Mouse (Mus musculus): ENCODE results near the gene Gck. TPM values are rescaled to one million over a fixed set of nuclear protein-coding genes. Genes with fewer than 3 reads are reported as not detected.

Gck gene
- total and polyA plus RNA-seq, 2 experiments from 2014 or later, result 7.7 to 13.2 TPM

DNA sequence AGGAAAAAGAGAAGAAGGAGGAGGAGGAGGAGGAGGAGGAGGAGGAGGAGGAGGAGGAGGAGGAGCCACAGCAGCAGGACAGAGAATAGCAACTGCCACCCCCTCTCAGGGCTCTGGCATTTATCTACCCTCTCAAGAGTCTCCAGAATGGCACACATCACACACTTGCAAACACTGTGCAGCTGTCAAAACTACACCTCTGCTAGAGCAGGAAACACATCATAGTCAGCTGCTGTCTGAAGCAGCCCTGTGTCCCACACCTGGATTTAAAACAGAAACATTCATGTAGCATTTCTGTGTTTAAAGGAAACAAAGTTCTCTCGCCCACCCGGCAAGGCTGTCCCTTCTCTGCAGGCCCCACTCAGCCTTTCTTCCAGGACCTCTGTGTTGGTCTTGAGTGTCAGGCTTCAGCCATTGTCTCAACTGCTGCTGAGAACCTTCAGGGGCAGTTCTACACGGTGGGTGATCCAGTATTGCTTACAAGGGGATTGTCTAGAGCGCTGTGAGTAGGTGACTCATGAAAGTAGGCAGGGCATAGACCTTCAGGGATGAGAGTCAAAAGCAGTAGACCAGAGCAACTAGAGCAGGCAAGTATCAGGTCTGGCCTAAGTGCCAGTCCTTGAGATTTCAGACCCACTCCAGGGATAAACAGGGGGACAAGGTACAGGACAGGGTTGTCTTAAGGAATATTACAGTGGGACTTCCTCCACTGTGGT, 98.7 kb downstream of the Gck start:
- Histone ChIP-seq H3K4me3 (ENCODE audit: low read depth, low read length) (no peak overlapping the region), H3K9me3 (ENCODE audit: low read length) (no peaks in the 10 kb centered on the region), H3K9ac (replicated peaks; ENCODE audit: low read length, poor library complexity, severe bottlenecking) (no peak overlapping the region), H3K4me1 (ENCODE audit: insufficient read depth, low read length) (no peaks in the 10 kb centered on the region), H3K36me3 (ENCODE audit: insufficient read depth, low read length) (no peaks in the 10 kb centered on the region), H3K4me2 (ENCODE audit: low read depth, low read length, poor library complexity, severe bottlenecking) (no peak overlapping the region), H3K27me3 (ENCODE audit: insufficient read depth, low read length) (no peaks in the 10 kb centered on the region; the same call in 1 of the 2 replicates), H3K27ac (ENCODE audit: low read depth, low read length) (no peak overlapping the region)
- no peak for TF ChIP-seq CTCF (IDR thresholded peaks at IDR 0.05)
- WGBS, result 60% methylated on average over 4 of the region's 4 CpGs
- DNase-seq (ENCODE audit: low spot score) (no peak), ATAC-seq (ENCODE audit: low FRiP score) (no peak)

Other genes starting within 250 kb of the Gck start
- 62.2 and 86.4 TPM in 2 replicates for gene Mrps24, start 234.4 kb downstream of the Gck start, total RNA-seq (2014; rRNA removed)
- gene Mrps24, start 234.4 kb downstream of the Gck start, polyA plus RNA-seq (2015; fragmentation: Nextera tagmentation; extraction: Ambion mirVana), result 222 and 226 TPM in 2 replicates
- gene Urgcp, start 187.7 kb downstream of the Gck start, total RNA-seq (2014; rRNA removed), result 53.9 and 56.2 TPM in 2 replicates
- 34.2 and 35.0 TPM in 2 replicates for gene Urgcp, start 187.7 kb downstream of the Gck start, polyA plus RNA-seq (2015; fragmentation: Nextera tagmentation; extraction: Ambion mirVana)
- 82.2 and 90.8 TPM in 2 replicates for gene Dbnl, start 161.6 kb downstream of the Gck start, total RNA-seq (2014; rRNA removed)
- 135 and 143 TPM in 2 replicates for gene Dbnl, start 161.6 kb downstream of the Gck start, polyA plus RNA-seq (2015; fragmentation: Nextera tagmentation; extraction: Ambion mirVana)
- not detected in 2 replicates for gene Pgam2, start 146.3 kb downstream of the Gck start, total RNA-seq (2014; rRNA removed)
- 2.9 and 3.8 TPM in 2 replicates for gene Pgam2, start 146.3 kb downstream of the Gck start, polyA plus RNA-seq (2015; fragmentation: Nextera tagmentation; extraction: Ambion mirVana)
- 6.6 and 10.7 TPM in 2 replicates for gene Polm, start 112.1 kb downstream of the Gck start, total RNA-seq (2014; rRNA removed)
- gene Polm, start 112.1 kb downstream of the Gck start, polyA plus RNA-seq (2015; fragmentation: Nextera tagmentation; extraction: Ambion mirVana), result 5.7 and 6.2 TPM in 2 replicates
- gene Aebp1, start 88.1 kb downstream of the Gck start, total RNA-seq (2014; rRNA removed), result 19.8 and 29.7 TPM in 2 replicates
- gene Aebp1, start 88.1 kb downstream of the Gck start, polyA plus RNA-seq (2015; fragmentation: Nextera tagmentation; extraction: Ambion mirVana), result 25.8 and 28.9 TPM in 2 replicates
- gene Pold2, start 71.8 kb downstream of the Gck start, total RNA-seq (2014; rRNA removed), result 21.3 and 30.3 TPM in 2 replicates
- 41.1 and 47.7 TPM in 2 replicates for gene Pold2, start 71.8 kb downstream of the Gck start, polyA plus RNA-seq (2015; fragmentation: Nextera tagmentation; extraction: Ambion mirVana)
- not detected in 2 replicates for gene Myl7, start 51.3 kb downstream of the Gck start, total RNA-seq (2014; rRNA removed)
- gene Myl7, start 51.3 kb downstream of the Gck start, polyA plus RNA-seq (2015; fragmentation: Nextera tagmentation; extraction: Ambion mirVana), result 0.31 TPM in 1 of 2 replicates, not detected in the other
- 148 and 151 TPM in 2 replicates for gene Ykt6, start 5.6 kb upstream of the Gck start, total RNA-seq (2014; rRNA removed)
- 87.0 and 89.0 TPM in 2 replicates for gene Ykt6, start 5.6 kb upstream of the Gck start, polyA plus RNA-seq (2015; fragmentation: Nextera tagmentation; extraction: Ambion mirVana)
- gene Camk2b, start 116.3 kb upstream of the Gck start, total RNA-seq (2014; rRNA removed), result 195 and 225 TPM in 2 replicates
- gene Camk2b, start 116.3 kb upstream of the Gck start, polyA plus RNA-seq (2015; fragmentation: Nextera tagmentation; extraction: Ambion mirVana), result 199 and 208 TPM in 2 replicates
- 0.11 and 0.42 TPM in 2 replicates for gene A730071L15Rik, start 249.9 kb upstream of the Gck start, total RNA-seq (2014; rRNA removed)
- gene A730071L15Rik, start 249.9 kb upstream of the Gck start, polyA plus RNA-seq (2015; fragmentation: Nextera tagmentation; extraction: Ambion mirVana), result 0.23 and 0.33 TPM in 2 replicates

All from midbrain, postnatal 0 days (tissue).